Mouse (Mus musculus) thymus, adult 2 months (tissue): Measurements from ENCODE around the gene Ptprj. TPM values are rescaled to one million over a fixed set of nuclear protein-coding genes. Genes with fewer than 3 reads are reported as not detected.

Experiments used
- DNase-seq: peaks from one replicate; pipeline ENCODE4 v3.0.0; 2021
- H3K27ac ChIP-seq: fragments of 200-500 bp; 2 replicates; pipeline ENCODE4 v1.5.1; 2012; ENCODE audit warnings: low read length, control low read depth; ENCODE audit not compliant: control insufficient read depth, insufficient read depth
- H3K27me3 ChIP-seq: fragments of 200-500 bp; 2 replicates; pipeline ENCODE4 v1.6.1; 2012; ENCODE audit warnings: mild to moderate bottlenecking, low read length, moderate library complexity, mixed read lengths; ENCODE audit not compliant: control insufficient read depth, insufficient read depth
- H3K36me3 ChIP-seq: fragments of 200-500 bp; 2 replicates; pipeline ENCODE4 v1.6.1; 2012; ENCODE audit warnings: mild to moderate bottlenecking, low read length, moderate library complexity; ENCODE audit not compliant: control insufficient read depth, insufficient read depth
- H3K4me1 ChIP-seq: fragments of 200-500 bp; replicated peaks from 2 replicates; pipeline ENCODE4 v1.6.1; 2012; ENCODE audit warnings: low read length; ENCODE audit not compliant: control insufficient read depth, insufficient read depth
- H3K4me3 ChIP-seq: fragments of 200-500 bp; 2 replicates; pipeline ENCODE4 v1.5.1; 2012; ENCODE audit warnings: mild to moderate bottlenecking, low read length, control low read depth, moderate library complexity; ENCODE audit not compliant: control insufficient read depth, insufficient read depth
- CTCF ChIP-seq: fragments of 200-500 bp; IDR thresholded peaks from 2 replicates; pipeline ENCODE4 v1.5.1; 2012; ENCODE audit warnings: mild to moderate bottlenecking, control low read depth, low read length, moderate library complexity, borderline replicate concordance; ENCODE audit not compliant: control insufficient read depth, poor library complexity, insufficient read depth; ENCODE audit errors: extremely low read depth
- POLR2A ChIP-seq: fragments of 200-500 bp; IDR thresholded peaks from 2 replicates; pipeline ENCODE4 v1.6.1; 2012; ENCODE audit warnings: mild to moderate bottlenecking, low read length, control low read depth, moderate library complexity; ENCODE audit not compliant: control insufficient read depth, poor library complexity, insufficient read depth; ENCODE audit errors: extremely low read depth
- WGBS: fragments of 180-500 bp; shearing (Covaris S2); methylation state at CpG from one replicate; pipeline ENCODE4 v1.1.7; 2018; 5-methylcytosine and 5-hydroxymethylcytosine counted together
- polyA plus RNA-seq: library from polyadenylated mRNA; depleted of rRNA; stranded (reverse); fragments of >200 nt; gene quantifications from 2 replicates; pipeline ENCODE4 v1.2.3, GENCODE M21; 2012

Gene Ptprj
- polyA plus RNA-seq, 1 experiment = 5.0 TPM

- Histone ChIP-seq H3K27me3 (no peaks in the 10 kb centered on the region), H3K4me3 (no peak overlapping the region), H3K27ac (no peak overlapping the region), H3K36me3 (no peaks in the 10 kb centered on the region), H3K4me1 (no peaks in the 10 kb centered on the region)
- WGBS = 94% methylated on average over 6 of the region's 6 CpGs
- no peak for TF ChIP-seq CTCF
- no peak for TF ChIP-seq POLR2A
- DNase-seq = no peak
These were observed 37.2 kb downstream of the Ptprj start for GRCm38 (mm10) chr2:90543106-90543702.

GRCm38 (mm10) chr2:90542656-90543055, 37.8 kb downstream of the Ptprj start:
- no peaks in the 10 kb centered on the region for H3K27me3 ChIP-seq
- H3K4me3 ChIP-seq = no peak overlapping the region
- no peak overlapping the region for H3K27ac ChIP-seq
- no peaks in the 10 kb centered on the region for H3K36me3 ChIP-seq
- no peaks in the 10 kb centered on the region for H3K4me1 ChIP-seq
- TF ChIP-seq CTCF = no peak
- no peak for TF ChIP-seq POLR2A
- DNase-seq = no peak
- WGBS = 70% methylated on average over 2 of the region's 2 CpGs

- TF ChIP-seq CTCF (no peak), POLR2A (no peak)
These were observed 41.2 kb downstream of the Ptprj start for GRCm38 (mm10) chr2:90539206-90539605.

GRCm38 (mm10) chr2:90537244-90537643, 43.2 kb downstream of the Ptprj start:
- Histone ChIP-seq H3K36me3 (no peaks in the 10 kb centered on the region), H3K4me3 (no peak overlapping the region), H3K4me1 (peaks cover 6% of the 10 kb centered on the region), H3K27ac (no peak overlapping the region), H3K27me3 (no peaks in the 10 kb centered on the region)
- TF ChIP-seq POLR2A = no peak
- no peak for DNase-seq
- 28% methylated on average over 4 of the region's 4 CpGs for WGBS

More at GRCm38 (mm10) chr2:90539206-90539605, 41.2 kb downstream of the Ptprj start:
- Histone ChIP-seq H3K36me3 (no peaks in the 10 kb centered on the region), H3K4me3 (no peak overlapping the region), H3K27ac (no peak overlapping the region), H3K4me1 (peaks cover 6% of the 10 kb centered on the region), H3K27me3 (no peaks in the 10 kb centered on the region)
- DNase-seq = no peak
- WGBS = 97% methylated on average over 4 of the region's 4 CpGs

- Histone ChIP-seq H3K27ac (no peak overlapping the region), H3K4me1 (peaks cover 6% of the 10 kb centered on the region), H3K27me3 (no peaks in the 10 kb centered on the region), H3K4me3 (no peak overlapping the region), H3K36me3 (no peaks in the 10 kb centered on the region)
- TF ChIP-seq POLR2A (no peak), CTCF (no peak)
- WGBS = 70% methylated on average over 9 of the region's 9 CpGs
- DNase-seq = no peak
These were observed 43.9 kb downstream of the Ptprj start for GRCm38 (mm10) chr2:90536555-90536954.

GRCm38 (mm10) chr2:90534751-90535150, 45.7 kb downstream of the Ptprj start:
- DNase-seq = no peak
- no peak overlapping the region for H3K27ac ChIP-seq
- 89% methylated on average over 6 of the region's 6 CpGs for WGBS

GRCm38 (mm10) chr2:90533944-90534343, 46.5 kb downstream of the Ptprj start:
- no peak overlapping the region for H3K4me3 ChIP-seq
- no peaks in the 10 kb centered on the region for H3K27me3 ChIP-seq
- TF ChIP-seq CTCF (no peak), POLR2A (no peak)
- DNase-seq = no peak
- no peak overlapping the region for H3K27ac ChIP-seq
- 96% methylated on average over 7 of the region's 7 CpGs for WGBS
- H3K36me3 ChIP-seq = no peaks in the 10 kb centered on the region
- peaks cover 6% of the 10 kb centered on the region for H3K4me1 ChIP-seq

More at GRCm38 (mm10) chr2:90534751-90535150, 45.7 kb downstream of the Ptprj start:
- H3K36me3 ChIP-seq = no peaks in the 10 kb centered on the region
- no peaks in the 10 kb centered on the region for H3K27me3 ChIP-seq
- no peak overlapping the region for H3K4me3 ChIP-seq
- peaks cover 6% of the 10 kb centered on the region for H3K4me1 ChIP-seq
- TF ChIP-seq POLR2A (no peak), CTCF (no peak)
